Mouse (Mus musculus) heart, embryonic 11.5 days (tissue): ENCODE results near the gene Aqr. TPM values are rescaled to one million over a fixed set of nuclear protein-coding genes. Genes with fewer than 3 reads are reported as not detected.

Source experiments
- ATAC-seq: fragments of 200-750 bp; cut with Nextera tagmentation; replicated peaks from 2 replicates; pipeline ENCODE4 v1.8.0; 2017; ENCODE audit warnings: moderate library complexity; ENCODE audit not compliant: insufficient number of reproducible peaks, low FRiP score, low TSS enrichment
- H3K27ac ChIP-seq: fragments of 300-500 bp; sonication (generic); 2 replicates; pipeline ENCODE4 v1.5.1; 2014; ENCODE audit warnings: mild to moderate bottlenecking, low read depth, low read length
- H3K27me3 ChIP-seq: fragments of 300-500 bp; sonication (generic); 2 replicates; pipeline ENCODE4 v1.6.1; 2014; ENCODE audit warnings: mild to moderate bottlenecking, low read length, mixed read lengths; ENCODE audit not compliant: control insufficient read depth, insufficient read depth
- H3K36me3 ChIP-seq: fragments of 300-500 bp; sonication (generic); 2 replicates; pipeline ENCODE4 v1.6.1; 2014; ENCODE audit warnings: mild to moderate bottlenecking, low read length, moderate library complexity, mixed read lengths; ENCODE audit not compliant: control insufficient read depth, insufficient read depth
- H3K4me1 ChIP-seq: fragments of 300-500 bp; sonication (generic); 2 replicates; pipeline ENCODE4 v1.6.1; 2014; ENCODE audit warnings: low read length; ENCODE audit not compliant: control insufficient read depth, insufficient read depth
- H3K4me2 ChIP-seq: fragments of 300-500 bp; sonication (generic); 2 replicates; pipeline ENCODE4 v1.6.1; 2014; ENCODE audit warnings: mild to moderate bottlenecking, moderate library complexity
- H3K4me3 ChIP-seq: fragments of 300-500 bp; sonication (generic); 2 replicates; pipeline ENCODE4 v1.5.1; 2014; ENCODE audit warnings: low read depth, low read length
- H3K9ac ChIP-seq: fragments of 300-500 bp; sonication (generic); 2 replicates; pipeline ENCODE4 v1.6.1; 2014; ENCODE audit warnings: mild to moderate bottlenecking, low read depth, low read length, moderate library complexity
- H3K9me3 ChIP-seq: fragments of 300-500 bp; sonication (generic); replicated peaks from 2 replicates; pipeline ENCODE4 v1.6.1; 2016; ENCODE audit warnings: low read length; ENCODE audit not compliant: control insufficient read depth
- WGBS: fragments of 180-500 bp; shearing (Covaris S2); extraction: QIAGEN DNeasy Blood & Tissue Kit; methylation state at CpG from one replicate; pipeline ENCODE4 v1.1.7; 2014; ENCODE audit not compliant: insufficient replicate concordance; 5-methylcytosine and 5-hydroxymethylcytosine counted together
- polyA plus RNA-seq: library from polyadenylated mRNA; unstranded; fragments of >200 nt; fragmentation: Nextera tagmentation; extraction: Ambion mirVana; gene quantifications from 2 replicates; pipeline ENCODE4 v1.2.1, GENCODE M21; 2014

The Aqr gene
- polyA plus RNA-seq, 1 experiment from 2014 or later = 38.8 TPM

DNA sequence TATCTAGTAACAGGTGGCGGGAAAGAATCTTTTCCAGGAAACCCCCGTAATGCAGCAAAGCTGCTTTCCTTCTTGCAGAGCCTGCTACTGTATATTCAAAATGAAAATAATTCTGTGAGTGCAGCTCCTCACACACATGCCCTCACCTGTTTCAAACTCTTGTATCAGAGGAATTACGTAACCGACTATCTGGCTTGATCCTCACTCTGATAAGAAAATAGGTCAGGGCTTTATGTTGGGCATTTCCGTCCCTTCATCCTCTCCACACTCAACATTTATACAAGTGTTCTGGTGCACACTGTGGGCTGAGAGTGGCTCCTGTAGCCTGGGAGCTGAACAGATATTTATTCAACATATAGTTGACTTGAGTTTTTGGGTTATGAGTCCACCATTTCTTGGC is 87.7 kb downstream of the Aqr start:
- H3K27me3 ChIP-seq = no peaks in the 10 kb centered on the region
- H3K9ac ChIP-seq = no peak overlapping the region
- H3K27ac ChIP-seq = no peak overlapping the region
- peaks cover 8% of the 10 kb centered on the region; the same call in 1 of the 2 replicates for H3K36me3 ChIP-seq
- no peaks in the 10 kb centered on the region for H3K9me3 ChIP-seq
- no peak for ATAC-seq
- no peak overlapping the region for H3K4me3 ChIP-seq
- H3K4me2 ChIP-seq = no peak overlapping the region
- 88% methylated on average over 5 of the region's 5 CpGs for WGBS
- H3K4me1 ChIP-seq = peaks cover 3% of the 10 kb centered on the region

DNA sequence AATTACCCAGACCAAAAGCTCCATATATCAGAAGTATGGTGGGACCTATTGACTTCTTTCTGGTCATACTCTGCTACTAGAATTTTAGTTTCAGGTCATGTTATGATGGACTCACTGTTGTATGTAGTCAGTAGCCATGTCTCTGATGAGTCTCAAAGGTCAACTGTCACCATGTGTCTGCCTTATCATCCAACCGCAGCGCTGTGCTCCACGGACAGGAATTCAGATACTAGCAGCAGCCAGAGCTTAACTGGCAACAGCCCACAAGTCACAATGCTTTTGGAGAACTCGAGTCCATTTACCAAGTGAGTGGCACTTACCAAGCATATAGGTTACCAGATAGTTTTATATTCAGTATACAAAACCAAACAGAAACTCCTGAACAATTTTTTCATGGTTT is 89.2 kb downstream of the Aqr start:
- ATAC-seq = no peak
- WGBS = 52% methylated on average over 4 of the region's 4 CpGs

DNA sequence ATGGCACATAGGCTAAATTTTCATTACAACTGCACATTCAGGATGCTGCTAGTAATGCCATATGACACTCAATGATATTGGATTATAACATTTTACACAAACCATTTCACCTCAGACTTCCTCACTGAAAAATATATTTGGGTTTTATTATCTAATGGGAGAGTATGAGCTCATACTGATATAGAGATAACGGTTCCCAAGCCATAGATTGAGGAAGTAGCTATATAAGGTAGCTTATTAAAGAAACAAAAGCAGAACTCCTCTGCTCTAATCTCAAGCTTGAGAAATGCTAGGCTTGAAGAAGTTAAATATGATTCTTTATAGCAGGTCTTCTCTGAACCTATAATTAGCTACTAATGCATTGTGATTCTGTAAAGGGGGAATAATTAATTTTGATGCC is 90.3 kb downstream of the Aqr start:
- WGBS = 92% methylated on average over 1 of the region's 1 CpGs
- no peak for ATAC-seq

More for the DNA sequence above, 89.2 kb downstream of the Aqr start:
- Histone ChIP-seq H3K27me3 (no peaks in the 10 kb centered on the region), H3K9ac (no peak overlapping the region), H3K27ac (no peak overlapping the region), H3K4me2 (no peak overlapping the region), H3K9me3 (no peaks in the 10 kb centered on the region), H3K4me1 (peaks cover 3% of the 10 kb centered on the region), H3K4me3 (no peak overlapping the region), H3K36me3 (0 out of 2 replicates have a peak, but pooled peaks cover 5% of the 10 kb centered on the region)

DNA sequence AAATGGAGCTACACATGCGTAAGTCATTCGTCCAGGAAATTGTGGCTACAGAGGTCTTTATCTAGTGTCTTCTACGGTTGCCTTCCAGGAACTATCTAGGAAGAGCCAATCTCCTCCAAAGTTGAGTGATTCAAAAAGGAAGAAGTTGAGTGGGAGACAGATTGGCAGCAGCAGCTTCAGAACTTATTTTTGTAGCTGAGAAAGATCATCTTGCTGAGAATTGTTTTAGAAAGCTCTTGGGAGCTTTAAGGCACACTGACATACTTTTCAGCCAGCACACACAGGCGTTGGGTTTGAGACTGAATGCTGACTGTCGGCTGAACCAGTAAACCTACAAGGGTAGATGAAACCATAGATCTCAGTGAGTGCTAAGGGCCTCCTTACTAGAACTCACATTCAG is 91.5 kb downstream of the Aqr start:
- Histone ChIP-seq H3K9ac (no peak overlapping the region), H3K4me2 (no peak overlapping the region), H3K4me1 (peaks cover 3% of the 10 kb centered on the region), H3K9me3 (no peaks in the 10 kb centered on the region), H3K27me3 (no peaks in the 10 kb centered on the region), H3K27ac (no peak overlapping the region), H3K36me3 (no peaks in the 10 kb centered on the region), H3K4me3 (no peak overlapping the region)
- ATAC-seq = no peak
- 78% methylated on average over 5 of the region's 5 CpGs for WGBS

More for the DNA sequence above, 90.3 kb downstream of the Aqr start:
- Histone ChIP-seq H3K9me3 (no peaks in the 10 kb centered on the region), H3K4me3 (no peak overlapping the region), H3K27ac (no peak overlapping the region), H3K27me3 (no peaks in the 10 kb centered on the region), H3K4me2 (no peak overlapping the region), H3K4me1 (peaks cover 3% of the 10 kb centered on the region), H3K36me3 (0 out of 2 replicates have a peak, but pooled peaks cover 5% of the 10 kb centered on the region), H3K9ac (no peak overlapping the region)

DNA sequence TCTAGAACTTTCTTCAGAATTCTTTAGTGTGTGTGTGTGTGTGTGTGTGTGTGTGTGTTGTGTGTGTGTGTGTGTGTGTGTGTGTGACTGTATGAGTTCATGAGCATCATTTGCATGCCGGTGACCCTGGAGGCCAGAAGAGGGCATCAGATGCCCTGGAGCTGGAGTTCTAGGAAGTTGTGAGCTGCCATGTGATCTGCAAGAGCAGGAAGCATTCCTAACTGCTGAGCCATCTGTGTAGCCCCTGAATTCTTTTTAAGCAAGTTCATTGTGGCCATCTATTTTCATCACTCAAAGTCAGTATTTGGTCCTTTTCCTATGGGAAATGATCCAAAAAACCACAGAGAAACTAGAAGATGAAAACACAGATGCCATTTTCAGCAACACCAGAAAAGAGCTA is 92.1 kb downstream of the Aqr start:
- no peaks in the 10 kb centered on the region for H3K36me3 ChIP-seq

DNA sequence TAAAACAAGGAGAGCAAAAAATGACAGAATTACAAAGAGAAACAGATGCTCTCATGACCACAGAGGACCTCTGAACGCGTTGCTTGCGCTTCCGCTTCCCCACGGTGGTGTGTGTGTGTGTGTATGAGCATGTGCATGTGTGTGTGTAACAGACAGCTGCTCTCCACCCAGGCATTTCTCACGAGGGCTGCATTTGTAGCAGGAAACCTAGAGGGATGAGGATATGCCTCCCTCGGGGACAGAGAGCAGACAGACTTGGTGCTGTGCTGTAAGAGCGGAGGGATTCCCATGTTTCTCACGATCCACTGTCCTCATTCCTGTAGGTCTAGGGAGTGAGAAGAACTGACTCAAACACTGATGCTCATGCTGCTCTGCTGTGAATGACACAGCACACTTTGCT is 93.2 kb downstream of the Aqr start:
- H3K4me1 ChIP-seq = peaks cover 3% of the 10 kb centered on the region; the same call in 1 of the 2 replicates
- WGBS = 73% methylated on average over 9 of the region's 9 CpGs
- H3K4me2 ChIP-seq = no peak overlapping the region
- H3K27ac ChIP-seq = no peak overlapping the region
- no peaks in the 10 kb centered on the region for H3K36me3 ChIP-seq
- no peaks in the 10 kb centered on the region for H3K27me3 ChIP-seq
- no peak overlapping the region for H3K9ac ChIP-seq
- no peaks in the 10 kb centered on the region for H3K9me3 ChIP-seq
- no peak overlapping the region for H3K4me3 ChIP-seq
- no peak for ATAC-seq

More for the DNA sequence above, 92.1 kb downstream of the Aqr start:
- no peaks in the 10 kb centered on the region for H3K27me3 ChIP-seq
- 100% methylated on average over 1 of the region's 1 CpGs for WGBS
- H3K9ac ChIP-seq = no peak overlapping the region
- H3K4me1 ChIP-seq = peaks cover 3% of the 10 kb centered on the region
- no peak overlapping the region for H3K27ac ChIP-seq
- no peak for ATAC-seq
- no peak overlapping the region for H3K4me2 ChIP-seq
- H3K4me3 ChIP-seq = no peak overlapping the region
- H3K9me3 ChIP-seq = no peaks in the 10 kb centered on the region

DNA sequence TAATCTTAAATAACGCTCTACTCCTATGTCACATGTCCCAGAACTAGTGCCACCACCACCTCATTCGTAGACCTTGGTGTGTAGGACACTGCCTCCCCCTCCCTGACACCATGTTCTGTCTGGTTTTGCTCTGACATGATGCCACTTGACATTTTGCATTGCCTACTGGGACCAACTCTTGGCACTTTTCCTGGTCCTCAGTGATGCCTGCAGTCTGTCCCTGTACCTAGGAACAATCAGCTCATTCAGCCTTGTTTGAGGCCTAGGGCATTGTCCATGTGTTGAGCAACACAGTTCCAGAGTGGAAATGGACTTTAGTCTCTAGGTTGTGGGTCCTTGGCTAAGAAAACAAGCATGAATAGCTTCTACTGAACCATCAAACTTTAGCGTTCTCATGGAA is 97.0 kb downstream of the Aqr start:
- H3K36me3 ChIP-seq = no peaks in the 10 kb centered on the region
- no peaks in the 10 kb centered on the region for H3K9me3 ChIP-seq
- no peak overlapping the region for H3K9ac ChIP-seq
- H3K27ac ChIP-seq = no peak overlapping the region
- H3K4me1 ChIP-seq = no peaks in the 10 kb centered on the region
- no peak overlapping the region for H3K4me3 ChIP-seq
- H3K27me3 ChIP-seq = no peaks in the 10 kb centered on the region
- 80% methylated on average over 3 of the region's 3 CpGs for WGBS
- ATAC-seq = no peak
- H3K4me2 ChIP-seq = no peak overlapping the region

DNA sequence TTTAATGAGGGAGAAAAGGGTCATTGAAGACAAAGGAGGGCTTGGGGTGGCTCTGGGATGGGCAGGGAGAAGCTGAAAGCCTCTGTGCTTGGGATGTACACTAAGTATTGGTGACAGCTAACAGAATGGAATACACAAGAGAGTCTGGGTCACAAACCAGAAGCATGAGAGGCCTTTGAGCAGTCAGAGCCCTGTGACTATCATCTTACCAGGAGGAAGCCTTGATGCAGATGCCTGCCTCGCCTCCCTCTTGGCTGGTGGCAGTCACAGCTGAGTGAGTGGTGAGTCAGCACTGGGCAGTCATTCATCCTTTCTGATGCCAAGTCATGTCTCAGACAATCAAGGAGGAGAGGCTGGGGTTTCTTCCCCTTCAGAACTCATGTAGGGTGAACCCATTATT is 99.6 kb downstream of the Aqr start:
- no peaks in the 10 kb centered on the region for H3K36me3 ChIP-seq
- ATAC-seq = no peak
- no peak overlapping the region for H3K27ac ChIP-seq
- no peaks in the 10 kb centered on the region for H3K27me3 ChIP-seq
- no peaks in the 10 kb centered on the region for H3K9me3 ChIP-seq
- H3K4me1 ChIP-seq = no peaks in the 10 kb centered on the region
- no peak overlapping the region for H3K4me2 ChIP-seq
- no peak overlapping the region for H3K4me3 ChIP-seq
- WGBS = 58% methylated on average over 1 of the region's 1 CpGs
- H3K9ac ChIP-seq = no peak overlapping the region

DNA sequence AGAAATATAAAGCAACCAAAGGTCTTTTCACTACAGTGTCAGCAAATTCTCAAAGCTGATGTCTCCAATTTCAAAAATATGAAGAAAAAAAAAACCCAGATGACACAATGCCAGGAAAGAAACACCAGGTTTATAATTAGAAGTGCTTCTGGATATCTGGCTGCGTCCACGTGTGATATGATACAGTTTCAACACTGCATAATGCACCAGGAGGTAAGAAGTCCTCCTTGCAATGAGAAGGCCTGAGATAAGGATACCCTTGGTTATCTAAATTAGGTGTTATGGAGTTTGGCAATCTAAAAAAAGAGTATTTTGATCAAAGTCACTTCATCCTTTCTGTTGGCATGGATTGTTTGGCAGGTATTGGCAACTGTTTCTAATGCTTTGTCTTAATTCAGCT is 114.9 kb downstream of the Aqr start:
- no peak overlapping the region for H3K27ac ChIP-seq
- no peak overlapping the region for H3K4me2 ChIP-seq
- H3K9ac ChIP-seq = no peak overlapping the region
- ATAC-seq = no peak
- H3K4me3 ChIP-seq = no peak overlapping the region
- no peaks in the 10 kb centered on the region for H3K36me3 ChIP-seq
- H3K27me3 ChIP-seq = no peaks in the 10 kb centered on the region
- 45% methylated on average over 2 of the region's 2 CpGs for WGBS
- no peaks in the 10 kb centered on the region for H3K4me1 ChIP-seq
- H3K9me3 ChIP-seq = no peaks in the 10 kb centered on the region
